Mouse (Mus musculus): ENCODE results near the gene Rngtt.
A peak's percentile ranks its signal among the peaks of the same experiment; 100 is the strongest.

The Rngtt gene

GRCm38 (mm10) chr4:33514108-33515000, 204.2 kb downstream of the Rngtt start:
- DNase-seq (ENCODE audit: low read depth, low spot score) = no peak

GRCm38 (mm10) chr4:33520196-33520595, 210.1 kb downstream of the Rngtt start:
- no peak for DNase-seq (ENCODE audit: low read depth, low spot score)

GRCm38 (mm10) chr4:33520938-33521337, 210.8 kb downstream of the Rngtt start:
- DNase-seq (ENCODE audit: low read depth, low spot score) = no peak

GRCm38 (mm10) chr4:33523774-33524173, 213.7 kb downstream of the Rngtt start:
- DNase-seq (ENCODE audit: low read depth, low spot score) = no peak

- DNase-seq (ENCODE audit: low read depth, low spot score) = no peak
Measured at GRCm38 (mm10) chr4:33524481-33525141, 214.5 kb downstream of the Rngtt start.

DNA sequence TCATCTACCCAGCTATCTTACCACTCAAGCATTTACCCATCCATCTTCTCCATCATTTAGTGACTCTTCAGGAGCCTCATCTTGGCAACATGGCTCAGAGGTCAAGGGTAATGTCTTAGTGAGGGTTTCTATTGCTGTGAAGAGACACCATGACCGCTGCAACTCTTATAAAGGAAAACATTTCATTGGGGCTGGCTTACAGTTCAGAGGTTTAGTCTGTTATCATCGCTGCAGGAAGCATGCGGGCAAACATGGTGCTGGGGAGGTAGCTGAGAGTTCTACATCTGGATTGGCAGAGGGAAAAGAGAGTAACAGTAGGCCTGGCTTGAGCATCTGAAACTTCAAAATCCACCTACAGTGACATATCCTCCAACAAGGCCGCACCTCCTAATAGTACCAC, 215.2 kb downstream of the Rngtt start:
- no peak for DNase-seq (ENCODE audit: low read depth, low spot score)

DNA sequence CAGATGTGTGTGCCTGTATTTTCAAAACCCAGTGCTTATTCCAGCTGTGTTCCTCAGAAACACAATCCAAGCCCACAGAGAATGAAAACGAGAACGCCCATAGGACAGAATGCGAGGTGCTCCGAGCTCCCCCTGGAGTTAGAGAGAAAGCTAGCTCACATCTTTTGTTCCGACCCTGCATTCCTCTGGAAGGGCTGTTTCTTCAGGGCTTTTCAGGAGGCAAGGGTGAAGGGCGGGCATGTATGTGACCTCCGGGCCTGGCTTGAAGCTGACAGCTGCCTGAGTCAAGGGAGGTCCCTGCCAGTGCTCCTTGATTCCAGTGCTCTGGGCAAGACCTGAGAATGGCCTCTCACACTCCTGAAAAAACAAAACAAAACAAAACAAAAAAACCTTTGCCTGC, 216.0 kb downstream of the Rngtt start:
- DNase-seq (ENCODE audit: low read depth, low spot score) = no peak

GRCm38 (mm10) chr4:33526675-33527074, 216.6 kb downstream of the Rngtt start:
- DNase-seq (ENCODE audit: low read depth, low spot score) = no peak

DNA sequence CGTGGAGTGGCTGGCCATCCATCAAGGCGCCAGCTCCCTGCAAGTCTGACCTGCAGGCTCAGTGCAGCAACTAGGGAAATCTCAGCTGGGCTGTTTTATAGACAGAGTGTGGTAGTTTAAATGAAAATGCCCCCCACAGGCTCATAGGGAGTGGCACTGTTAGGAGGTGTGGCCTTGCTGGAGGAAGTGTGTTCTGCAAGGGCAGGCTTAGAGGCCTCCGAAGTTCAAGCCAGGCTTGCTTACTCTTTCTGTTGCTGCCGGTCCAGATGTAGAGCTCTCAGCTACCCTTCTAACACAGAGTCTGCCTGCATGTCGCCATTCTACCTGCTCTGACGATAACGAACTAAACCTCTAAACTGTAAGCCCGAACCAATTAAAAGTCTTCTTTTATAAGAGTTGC, 222.5 kb downstream of the Rngtt start:
- no peak for DNase-seq (ENCODE audit: low read depth, low spot score)

GRCm38 (mm10) chr4:33544755-33545576, 234.9 kb downstream of the Rngtt start:
- no peak for DNase-seq (ENCODE audit: low read depth, low spot score)

DNA sequence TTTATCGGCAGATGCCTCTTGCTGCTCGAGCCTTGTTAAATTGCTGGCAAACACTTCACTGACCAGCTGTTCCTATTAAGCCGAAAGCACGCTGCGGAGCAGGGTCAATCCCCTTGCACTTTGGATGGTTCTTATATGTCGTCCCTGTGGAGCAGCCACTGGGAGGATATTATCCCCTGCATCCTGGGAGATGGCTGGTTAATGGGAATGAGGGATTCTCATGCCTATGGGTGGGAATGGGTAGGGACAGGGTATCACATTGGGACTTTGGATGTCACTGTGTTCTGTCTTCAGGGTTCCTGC, 235.4 kb downstream of the Rngtt start:
- DNase-seq (ENCODE audit: low read depth, low spot score) = peak; percentile 34

- no peak for DNase-seq (ENCODE audit: low read depth, low spot score)
Measured at GRCm38 (mm10) chr4:33546278-33546677, 236.2 kb downstream of the Rngtt start.

- no peak for DNase-seq (ENCODE audit: low read depth, low spot score)
Measured at GRCm38 (mm10) chr4:33547315-33547929, 237.3 kb downstream of the Rngtt start.

GRCm38 (mm10) chr4:33549606-33550005, 239.5 kb downstream of the Rngtt start:
- no peak for DNase-seq (ENCODE audit: low read depth, low spot score)
